Mouse (Mus musculus): Measurements from ENCODE around the gene Hdgfl2.

The Hdgfl2 gene

GRCm38 (mm10) chr17:56131136-56131535 lies 51.7 kb downstream of the Hdgfl2 start:
- DNase-seq (ENCODE audit: low read depth): no peak

- DNase-seq (ENCODE audit: low read depth): peak; percentile 62
These were observed 52.4 kb downstream of the Hdgfl2 start for GRCm38 (mm10) chr17:56131814-56132213.

- peak; percentile 58 for DNase-seq (ENCODE audit: low read depth)
These were observed 53.2 kb downstream of the Hdgfl2 start for GRCm38 (mm10) chr17:56132661-56133060.

- no peak for DNase-seq (ENCODE audit: low read depth)
These were observed 54.3 kb downstream of the Hdgfl2 start for GRCm38 (mm10) chr17:56133457-56134363.

- DNase-seq (ENCODE audit: low read depth): peak; percentile 57
These were observed 55.1 kb downstream of the Hdgfl2 start for GRCm38 (mm10) chr17:56134463-56134971.

- DNase-seq (ENCODE audit: low read depth): no peak
These were observed 57.1 kb downstream of the Hdgfl2 start for GRCm38 (mm10) chr17:56136558-56136957.

GRCm38 (mm10) chr17:56137839-56138613 lies 58.6 kb downstream of the Hdgfl2 start:
- no peak for DNase-seq (ENCODE audit: low read depth)

- DNase-seq (ENCODE audit: low read depth): no peak
These were observed 59.9 kb downstream of the Hdgfl2 start for GRCm38 (mm10) chr17:56139355-56139754.

GRCm38 (mm10) chr17:56139858-56140595 lies 60.6 kb downstream of the Hdgfl2 start, which contains the start of gene Sema6b:
Gene Sema6b (minus strand): TSS chr17:56140343.
- no peak for DNase-seq (ENCODE audit: low read depth)

- DNase-seq (ENCODE audit: low read depth): no peak
These were observed 62.5 kb downstream of the Hdgfl2 start for GRCm38 (mm10) chr17:56141702-56142605.

GRCm38 (mm10) chr17:56144546-56144945 lies 65.1 kb downstream of the Hdgfl2 start:
- no peak for DNase-seq (ENCODE audit: low read depth)

GRCm38 (mm10) chr17:56146131-56146530 lies 66.7 kb downstream of the Hdgfl2 start:
- DNase-seq (ENCODE audit: low read depth): no peak

GRCm38 (mm10) chr17:56147420-56147819 lies 68.0 kb downstream of the Hdgfl2 start:
- DNase-seq (ENCODE audit: low read depth): no peak

- no peak for DNase-seq (ENCODE audit: low read depth)
These were observed 68.8 kb downstream of the Hdgfl2 start for GRCm38 (mm10) chr17:56148280-56148679.

GRCm38 (mm10) chr17:56148790-56149618 lies 69.6 kb downstream of the Hdgfl2 start:
- no peak for DNase-seq (ENCODE audit: low read depth)

GRCm38 (mm10) chr17:56149897-56150296 lies 70.5 kb downstream of the Hdgfl2 start:
- no peak for DNase-seq (ENCODE audit: low read depth)

All from c-Kit-positive CD71-positive TER-119-negative erythroid progenitor cells, embryonic 14.5 days (primary cell).